Mouse (Mus musculus): ENCODE measurements at regions not wholly inside any gene's neighbourhood (a gene's known extent, or its start where the extent isn't known, plus 50 kb on each side); places are given as distances from the start of the nearest gene placed in this dataset.
"Not testable (repeated sequence)": the region's sequence is repeated elsewhere in the genome, so short reads cannot be mapped to it uniquely, and the experiment has no call there.

- H3K27ac ChIP-seq (ENCODE audit: low read length), result no peak overlapping the region
- no peak for DNase-seq (ENCODE audit: low spot score)
- no peak overlapping the region for H3K9ac ChIP-seq (replicated peaks; ENCODE audit: low read depth)
- no peaks in the 10 kb centered on the region for H3K27me3 ChIP-seq (replicated peaks; ENCODE audit: insufficient read depth, low read length)
- H3K36me3 ChIP-seq (ENCODE audit: insufficient read depth, low read length), result no peaks in the 10 kb centered on the region
- H3K4me3 ChIP-seq (ENCODE audit: low read depth, low read length), result no peak overlapping the region
- ATAC-seq, result no peak
- 85% methylated on average over 8 of the region's 8 CpGs for WGBS
- H3K4me1 ChIP-seq (ENCODE audit: insufficient read depth, low read depth, low read length), result no peaks in the 10 kb centered on the region
- TF ChIP-seq EP300 (IDR thresholded peaks at IDR 0.05) (no peak), CTCF (IDR thresholded peaks at IDR 0.05) (no peak)
- H3K4me2 ChIP-seq (replicated peaks; ENCODE audit: low read depth, low read length), result no peak overlapping the region
- no peaks in the 10 kb centered on the region for H3K9me3 ChIP-seq (ENCODE audit: low read length)
Observed at GRCm38 (mm10) chr8:35147481-35147880, 618.1 kb upstream of the Gm19410 start.

DNA sequence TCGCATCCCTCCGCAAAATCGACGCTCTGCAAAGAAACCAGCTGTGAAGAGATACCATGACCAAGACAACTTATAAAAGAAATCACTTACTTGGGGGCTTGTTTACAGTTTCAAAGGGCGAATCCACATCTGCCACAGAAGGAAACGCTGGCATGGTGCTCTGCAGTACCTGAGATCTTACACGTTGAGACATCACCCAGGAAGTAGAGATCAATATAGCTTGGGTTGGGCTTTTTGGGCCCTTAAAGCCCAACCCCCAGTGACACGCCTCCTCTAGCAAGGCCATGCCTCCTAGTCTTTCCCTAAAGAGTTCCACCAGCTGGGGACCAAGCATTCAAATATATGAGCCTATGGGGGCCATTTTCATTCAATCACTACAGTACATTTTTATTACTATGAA lies 617.6 kb upstream of the Gm19410 start:
- TF ChIP-seq CTCF (IDR thresholded peaks at IDR 0.05) (no peak), EP300 (IDR thresholded peaks at IDR 0.05) (no peak)
- no peaks in the 10 kb centered on the region for H3K4me1 ChIP-seq (ENCODE audit: insufficient read depth, low read depth, low read length)
- no peak overlapping the region for H3K9ac ChIP-seq (replicated peaks; ENCODE audit: low read depth)

DNA sequence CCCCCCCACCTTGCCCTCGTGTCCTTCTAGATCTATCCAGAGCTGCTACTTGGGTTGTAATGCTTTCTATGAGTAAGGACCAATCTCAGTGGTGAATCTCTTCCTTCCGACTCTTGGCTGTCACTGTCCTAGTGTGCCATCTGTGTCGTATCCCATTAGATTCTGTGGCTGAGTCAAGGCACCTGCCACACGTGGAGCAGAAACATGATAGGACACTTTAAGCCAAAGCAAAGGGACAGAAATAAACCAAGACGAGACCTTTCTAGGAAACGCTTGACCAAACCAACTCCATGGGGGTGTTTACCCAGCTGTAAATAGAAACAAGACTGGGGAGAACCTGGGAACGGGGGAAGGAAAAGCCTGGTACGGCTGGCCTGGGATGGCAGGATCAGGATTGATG lies 613.0 kb upstream of the Gm19410 start:
- H3K9me3 ChIP-seq (ENCODE audit: low read length), result no peaks in the 10 kb centered on the region
- H3K4me2 ChIP-seq (replicated peaks; ENCODE audit: low read depth, low read length), result no peak overlapping the region
- ATAC-seq (no peak), DNase-seq (ENCODE audit: low spot score) (no peak)
- H3K4me1 ChIP-seq (ENCODE audit: insufficient read depth, low read depth, low read length), result no peaks in the 10 kb centered on the region
- TF ChIP-seq EP300 (IDR thresholded peaks at IDR 0.05) (no peak), CTCF (IDR thresholded peaks at IDR 0.05) (no peak)
- no peaks in the 10 kb centered on the region for H3K27me3 ChIP-seq (replicated peaks; ENCODE audit: insufficient read depth, low read length)
- H3K27ac ChIP-seq (ENCODE audit: low read length), result no peak overlapping the region
- WGBS, result 49% methylated on average over 7 of the region's 8 CpGs
- H3K36me3 ChIP-seq (ENCODE audit: insufficient read depth, low read length), result no peaks in the 10 kb centered on the region
- no peak overlapping the region for H3K4me3 ChIP-seq (ENCODE audit: low read depth, low read length)
- H3K9ac ChIP-seq (replicated peaks; ENCODE audit: low read depth), result no peak overlapping the region

More for the DNA sequence above, 617.6 kb upstream of the Gm19410 start:
- H3K9me3 ChIP-seq (ENCODE audit: low read length), result no peaks in the 10 kb centered on the region
- H3K4me2 ChIP-seq (replicated peaks; ENCODE audit: low read depth, low read length), result no peak overlapping the region
- H3K27me3 ChIP-seq (replicated peaks; ENCODE audit: insufficient read depth, low read length), result no peaks in the 10 kb centered on the region
- DNase-seq (ENCODE audit: low spot score), result no peak
- no peak overlapping the region for H3K27ac ChIP-seq (ENCODE audit: low read length)
- WGBS, result 92% methylated on average over 8 of the region's 8 CpGs
- no peaks in the 10 kb centered on the region for H3K36me3 ChIP-seq (ENCODE audit: insufficient read depth, low read length)
- H3K4me3 ChIP-seq (ENCODE audit: low read depth, low read length), result no peak overlapping the region
- no peak for ATAC-seq

DNA sequence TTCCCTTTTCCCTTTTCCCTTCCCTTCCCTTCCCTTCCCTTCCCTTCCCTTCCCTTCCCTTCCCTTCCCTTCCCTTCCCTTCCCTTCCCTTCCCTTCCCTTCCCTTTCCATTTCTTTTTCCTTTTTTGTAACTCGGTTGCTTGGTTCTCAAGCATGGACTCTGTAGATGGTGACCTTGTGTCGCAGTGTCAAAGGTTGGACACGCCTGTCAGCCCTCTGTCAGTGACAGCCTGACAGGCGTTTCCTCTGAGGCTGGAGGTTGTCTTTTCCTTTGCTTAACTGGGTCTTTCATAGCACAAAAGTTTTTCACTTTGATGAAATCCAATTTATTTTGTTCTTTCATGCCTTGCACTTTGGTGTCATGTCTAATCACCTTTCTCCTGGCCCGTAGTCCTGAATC lies 609.3 kb upstream of the Gm19410 start:
- TF ChIP-seq CTCF (IDR thresholded peaks at IDR 0.05), result no peak
- TF ChIP-seq EP300 (IDR thresholded peaks at IDR 0.05), result no peak
- Histone ChIP-seq H3K27me3 (replicated peaks; ENCODE audit: insufficient read depth, low read length) (no peaks in the 10 kb centered on the region), H3K9me3 (ENCODE audit: low read length) (no peaks in the 10 kb centered on the region), H3K36me3 (ENCODE audit: insufficient read depth, low read length) (no peaks in the 10 kb centered on the region), H3K4me2 (replicated peaks; ENCODE audit: low read depth, low read length) (no peak overlapping the region), H3K4me3 (ENCODE audit: low read depth, low read length) (no peak overlapping the region), H3K27ac (ENCODE audit: low read length) (no peak overlapping the region), H3K9ac (replicated peaks; ENCODE audit: low read depth) (no peak overlapping the region), H3K4me1 (ENCODE audit: insufficient read depth, low read depth, low read length) (no peaks in the 10 kb centered on the region)
- no peak for DNase-seq (ENCODE audit: low spot score)
- WGBS, result 52% methylated on average over 5 of the region's 5 CpGs
- ATAC-seq, result no peak

GRCm38 (mm10) chr8:35157711-35158110 lies 607.9 kb upstream of the Gm19410 start:
- Histone ChIP-seq H3K4me1 (ENCODE audit: insufficient read depth, low read depth, low read length) (no peaks in the 10 kb centered on the region), H3K36me3 (ENCODE audit: insufficient read depth, low read length) (no peaks in the 10 kb centered on the region), H3K9me3 (ENCODE audit: low read length) (no peaks in the 10 kb centered on the region), H3K27me3 (replicated peaks; ENCODE audit: insufficient read depth, low read length) (no peaks in the 10 kb centered on the region), H3K4me2 (replicated peaks; ENCODE audit: low read depth, low read length) (no peak overlapping the region), H3K9ac (replicated peaks; ENCODE audit: low read depth) (no peak overlapping the region), H3K4me3 (ENCODE audit: low read depth, low read length) (no peak overlapping the region), H3K27ac (ENCODE audit: low read length) (no peak overlapping the region)
- DNase-seq (ENCODE audit: low spot score) (no peak), ATAC-seq (no peak)
- WGBS, result 78% methylated on average over 6 of the region's 6 CpGs
- no peak for TF ChIP-seq CTCF (IDR thresholded peaks at IDR 0.05)

DNA sequence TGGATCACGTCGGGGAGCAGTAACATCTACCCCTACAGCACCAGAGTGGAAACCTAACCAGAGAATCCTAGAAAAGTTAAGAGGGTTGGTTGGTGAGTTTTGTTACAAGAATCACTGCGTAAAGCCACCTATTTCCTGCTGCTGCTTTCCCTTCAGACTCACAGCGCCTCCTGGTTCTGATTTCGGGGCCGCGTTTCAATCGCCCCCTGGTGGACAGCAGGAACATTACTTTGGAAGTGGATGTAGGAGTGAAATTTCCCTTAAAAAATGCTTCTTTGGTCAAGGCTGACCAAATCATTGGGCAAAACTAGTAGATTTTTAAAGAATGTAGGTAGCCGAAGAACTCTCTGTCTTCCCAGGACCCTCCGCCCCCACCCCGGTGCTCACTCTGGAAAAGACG lies 606.3 kb upstream of the Gm19410 start:
- Histone ChIP-seq H3K4me3 (ENCODE audit: low read depth, low read length) (no peak overlapping the region), H3K27me3 (replicated peaks; ENCODE audit: insufficient read depth, low read length) (no peaks in the 10 kb centered on the region), H3K9ac (replicated peaks; ENCODE audit: low read depth) (no peak overlapping the region), H3K4me2 (replicated peaks; ENCODE audit: low read depth, low read length) (0 out of 2 replicates have a peak overlapping the region, but pooled peaks have one; percentile 14), H3K27ac (ENCODE audit: low read length) (no peak overlapping the region), H3K4me1 (ENCODE audit: insufficient read depth, low read depth, low read length) (no peaks in the 10 kb centered on the region), H3K9me3 (ENCODE audit: low read length) (no peaks in the 10 kb centered on the region), H3K36me3 (ENCODE audit: insufficient read depth, low read length) (no peaks in the 10 kb centered on the region)
- TF ChIP-seq EP300 (IDR thresholded peaks at IDR 0.05), result no peak
- TF ChIP-seq CTCF (IDR thresholded peaks at IDR 0.05), result peak; percentile 98
- WGBS, result 16% methylated on average over 12 of the region's 12 CpGs
- DNase-seq (ENCODE audit: low spot score) (peak; percentile 89), ATAC-seq (no peak)

DNA sequence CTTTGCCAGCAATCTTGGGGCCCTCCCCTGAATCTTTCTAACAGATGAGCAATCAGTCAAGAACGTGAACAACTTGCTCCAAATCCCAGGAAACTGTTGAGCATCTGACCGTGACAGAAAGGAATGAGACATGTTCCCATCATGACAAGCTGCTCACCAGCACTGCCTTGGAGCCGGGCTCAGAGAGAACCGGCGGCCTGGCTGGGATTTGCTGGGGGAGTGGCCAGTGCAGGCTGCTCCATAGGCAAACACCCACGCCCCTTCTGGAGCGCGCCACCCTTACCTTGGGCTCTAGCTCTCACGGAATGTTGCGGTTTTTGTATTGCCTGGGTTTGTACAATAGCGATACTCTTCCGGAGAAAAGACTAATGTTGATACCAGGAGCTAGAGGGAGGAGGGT lies 605.4 kb upstream of the Gm19410 start:
- Histone ChIP-seq H3K4me1 (ENCODE audit: insufficient read depth, low read depth, low read length) (no peaks in the 10 kb centered on the region), H3K27ac (ENCODE audit: low read length) (no peak overlapping the region), H3K9me3 (ENCODE audit: low read length) (no peaks in the 10 kb centered on the region), H3K27me3 (replicated peaks; ENCODE audit: insufficient read depth, low read length) (no peaks in the 10 kb centered on the region), H3K4me3 (ENCODE audit: low read depth, low read length) (no peak overlapping the region), H3K4me2 (replicated peaks; ENCODE audit: low read depth, low read length) (no peak overlapping the region), H3K36me3 (ENCODE audit: insufficient read depth, low read length) (no peaks in the 10 kb centered on the region), H3K9ac (replicated peaks; ENCODE audit: low read depth) (no peak overlapping the region)
- peak; percentile 41 for DNase-seq (ENCODE audit: low spot score)
- peak; percentile 82 for ATAC-seq
- 71% methylated on average over 12 of the region's 12 CpGs for WGBS
- TF ChIP-seq CTCF (IDR thresholded peaks at IDR 0.05), result no peak
- TF ChIP-seq EP300 (IDR thresholded peaks at IDR 0.05), result no peak

GRCm38 (mm10) chr8:35162166-35162565 lies 603.4 kb upstream of the Gm19410 start:
- whole genome bisulfite sequencing, result 86% methylated on average over 4 of the region's 4 CpGs
- not testable (repeated sequence) for H3K36me3 ChIP-seq (ENCODE audit: insufficient read depth, low read length); ATAC-seq; H3K9ac ChIP-seq (replicated peaks; ENCODE audit: low read depth); H3K27ac ChIP-seq (ENCODE audit: low read length); H3K9me3 ChIP-seq (ENCODE audit: low read length); H3K4me2 ChIP-seq (replicated peaks; ENCODE audit: low read depth, low read length); H3K27me3 ChIP-seq (replicated peaks; ENCODE audit: insufficient read depth, low read length); H3K4me1 ChIP-seq (ENCODE audit: insufficient read depth, low read depth, low read length); H3K4me3 ChIP-seq (ENCODE audit: low read depth, low read length); DNase-seq (ENCODE audit: low spot score)
